Mouse (Mus musculus) monocyte, adult 2 months (primary cell): ENCODE measurements around the gene Fbxw24.
"Not testable (repeated sequence)": the region's sequence is repeated elsewhere in the genome, so short reads cannot be mapped to it uniquely, and the experiment has no call there.

Source experiments
- DNase-seq, 2 experiments: peaks; one replicate each; pipeline ENCODE4 v3.0.0; 2022; ENCODE audit warnings: low spot score in 2 of 2, low read depth in 1 of 2

Gene Fbxw24

DNA sequence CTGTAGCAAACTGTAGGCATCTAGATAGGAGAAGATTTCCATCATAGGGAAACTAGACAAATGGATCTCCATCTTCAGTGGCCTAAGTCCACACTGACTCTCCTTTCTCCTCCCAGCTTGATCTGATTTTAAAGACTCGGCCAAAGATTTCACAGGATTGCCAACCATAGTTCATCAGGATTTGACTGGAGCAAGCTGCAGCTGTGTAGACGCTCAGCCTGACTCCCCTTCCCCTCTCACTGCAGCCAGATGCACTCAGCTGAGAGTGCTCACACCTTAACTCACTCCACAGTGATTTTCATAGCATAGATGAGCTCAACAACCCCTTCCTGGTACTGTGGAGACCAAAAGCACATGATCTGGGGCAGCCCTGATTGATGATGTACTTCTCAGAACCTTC lies at the start of gene Fbxw24:
Fbxw24 (minus strand) TSS at position 101 of the 400 bp plus-strand sequence.
- not testable (repeated sequence) for DNase-seq

DNA sequence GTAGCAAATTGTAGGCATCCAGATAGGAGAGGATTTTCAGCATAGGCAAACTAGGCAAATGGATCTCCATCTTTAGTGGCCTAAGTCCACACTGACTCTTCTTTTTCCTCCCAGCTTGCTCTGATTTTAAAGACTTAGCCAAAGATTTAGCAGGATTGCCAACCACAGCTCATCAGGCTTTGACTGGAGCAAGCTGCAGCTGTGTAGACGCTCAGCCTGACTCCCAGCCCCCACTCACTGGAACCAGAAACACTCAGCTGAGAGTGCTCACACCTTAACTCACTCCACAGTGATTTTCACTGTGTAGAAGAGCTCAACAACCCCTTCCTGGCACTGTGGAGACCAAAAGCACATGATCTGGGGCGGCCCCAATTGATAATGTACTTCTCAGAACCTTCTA lies 38.7 kb upstream of the Fbxw24 start, which contains the start of gene Fbxw25:
Fbxw25 (minus strand) TSS at position 101 of the 400 bp plus-strand sequence.
- DNase-seq: not testable (repeated sequence)

DNA sequence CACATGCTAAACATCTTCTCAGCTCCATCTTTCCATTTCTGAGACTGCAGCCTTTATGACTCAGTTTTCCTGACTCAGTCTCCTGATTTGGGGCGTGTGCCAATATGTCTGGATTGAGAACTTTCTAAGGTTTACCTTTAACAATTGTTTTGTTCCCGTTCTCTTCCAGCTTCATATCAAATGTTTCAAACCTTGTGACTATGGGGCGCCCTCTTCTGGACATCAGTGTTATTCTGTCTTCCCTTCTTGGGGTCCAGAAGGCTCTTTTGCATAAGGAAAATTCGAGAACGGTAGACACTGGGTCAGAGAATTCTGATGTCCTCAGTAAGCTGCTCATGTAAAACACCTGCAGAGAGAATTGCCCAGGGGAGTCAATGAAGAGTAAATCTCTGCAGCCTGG lies 19.0 kb downstream of the Fbxw24 start:
- DNase-seq: not testable (repeated sequence)

- not testable (repeated sequence) for DNase-seq
These were observed 23.7 kb downstream of the Fbxw24 start for GRCm38 (mm10) chr9:109602128-109602527.

DNA sequence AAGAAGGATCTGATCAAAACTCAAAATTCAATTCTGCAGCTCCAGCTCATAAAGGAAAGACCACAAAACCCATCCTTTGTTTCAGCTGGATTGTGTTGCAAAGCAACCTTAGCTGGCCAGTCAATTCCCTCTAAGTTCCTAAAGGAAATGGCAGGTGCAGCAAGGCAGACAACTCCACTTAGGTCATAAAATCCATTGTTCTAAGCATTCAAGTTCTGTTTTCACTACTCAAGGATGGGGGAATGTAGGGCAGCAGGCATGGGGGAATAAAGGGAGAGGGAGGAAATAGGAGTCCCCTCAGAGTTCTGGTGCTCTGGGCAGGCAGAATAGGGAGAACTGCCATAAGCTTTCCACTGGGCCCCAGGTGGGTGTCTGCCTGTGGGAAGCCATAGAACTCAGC lies 28.6 kb downstream of the Fbxw24 start:
- DNase-seq: no peak

- no peak for DNase-seq
These were observed 31.0 kb downstream of the Fbxw24 start for GRCm38 (mm10) chr9:109594866-109595265.

DNA sequence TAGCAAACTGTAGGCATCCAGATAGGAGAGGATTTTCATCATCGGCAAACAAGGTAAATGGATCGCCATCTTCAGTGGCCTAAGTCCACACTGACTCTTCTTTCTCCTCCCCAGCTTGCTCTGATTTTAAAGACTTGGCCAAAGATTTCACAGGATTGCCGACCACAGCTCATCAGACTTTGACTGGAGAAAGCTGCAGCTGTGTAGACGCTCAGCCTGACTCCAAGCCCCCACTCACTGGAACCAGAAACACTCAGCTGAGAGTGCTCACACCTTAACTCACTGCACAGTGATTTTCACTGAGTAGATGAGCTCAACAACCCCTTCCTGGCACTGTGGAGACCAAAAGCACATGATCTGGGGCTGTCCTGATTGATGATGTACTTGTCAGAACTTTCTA lies 57.7 kb downstream of the Fbxw24 start, which contains the start of gene Fbxw15:
Fbxw15 (minus strand) TSS at position 101 of the 400 bp plus-strand sequence.
- DNase-seq: not testable (repeated sequence)

- no peak for DNase-seq
These were observed 60.3 kb downstream of the Fbxw24 start for GRCm38 (mm10) chr9:109565546-109565945.

DNA sequence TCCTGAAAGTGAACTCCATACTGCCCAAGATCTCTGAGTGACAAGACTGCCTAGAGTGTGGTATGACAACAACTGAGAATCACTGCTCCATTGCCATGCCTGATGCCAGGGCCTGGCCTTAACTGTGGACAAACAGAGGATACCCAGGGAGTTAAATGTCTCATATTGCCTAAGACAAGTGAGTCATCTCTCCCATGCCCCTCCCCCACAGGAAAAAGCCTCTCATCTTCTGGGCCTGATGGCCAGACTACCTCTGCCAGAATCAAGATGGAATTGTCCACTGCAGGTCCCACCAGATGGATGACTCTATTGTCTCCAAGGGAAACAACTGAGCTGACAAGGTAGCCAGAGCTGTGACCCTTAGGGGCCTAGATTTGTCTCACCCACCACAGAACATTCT lies 63.8 kb downstream of the Fbxw24 start:
- DNase-seq: not testable (repeated sequence)

- no peak for DNase-seq
These were observed 73.4 kb downstream of the Fbxw24 start for GRCm38 (mm10) chr9:109552483-109552882.
